Mouse (Mus musculus): ENCODE results near the gene Gsto2. TPM values are rescaled to one million over a fixed set of nuclear protein-coding genes. Genes with fewer than 3 reads are reported as not detected.

Gsto2 gene
- total RNA-seq, 2 experiments from 2014 or later = 0.51 to 0.73 TPM

GRCm38 (mm10) chr19:47919966-47920375, 54.6 kb downstream of the Gsto2 start:
- no peak for DNase-seq
- Histone ChIP-seq H3K4me3 (peak overlapping the region; percentile 81), H3K27ac (peak overlapping the region; percentile 90)
- no peak for TF ChIP-seq CTCF (IDR thresholded peaks at IDR 0.05)
- intact Hi-C loops (cut with DNase I) = no loop called here

GRCm38 (mm10) chr19:47925819-47926218, 60.5 kb downstream of the Gsto2 start:
- TF ChIP-seq CTCF (IDR thresholded peaks at IDR 0.05) = no peak
- Histone ChIP-seq H3K4me3 (no peak overlapping the region), H3K27ac (no peak overlapping the region)
- no peak for DNase-seq
- intact Hi-C loops (cut with DNase I) = no loop called here

DNA sequence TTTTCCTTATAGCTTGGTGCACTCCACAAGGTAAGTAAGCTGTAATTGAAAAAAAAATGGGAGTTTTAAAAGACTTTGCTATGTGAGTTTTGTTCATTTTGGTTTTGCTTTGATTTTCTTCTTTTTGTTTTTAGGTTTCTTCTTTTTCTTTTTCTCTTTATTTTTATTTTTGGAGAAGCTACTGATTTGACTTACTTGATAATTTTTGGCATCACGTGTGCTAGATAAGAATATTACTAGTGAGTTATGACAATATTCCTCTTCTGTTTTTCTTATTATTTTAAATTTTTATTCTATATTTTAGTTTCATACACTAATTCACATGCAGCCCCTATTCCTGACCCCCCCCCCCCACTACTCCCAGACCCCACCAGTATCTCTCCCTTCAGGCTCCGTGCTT, 61.7 kb downstream of the Gsto2 start:
- Histone ChIP-seq H3K4me3 (no peak overlapping the region), H3K27ac (no peak overlapping the region)
- intact Hi-C loops (cut with DNase I) = no loop called here
- no peak for TF ChIP-seq CTCF (IDR thresholded peaks at IDR 0.05)
- no peak for DNase-seq

DNA sequence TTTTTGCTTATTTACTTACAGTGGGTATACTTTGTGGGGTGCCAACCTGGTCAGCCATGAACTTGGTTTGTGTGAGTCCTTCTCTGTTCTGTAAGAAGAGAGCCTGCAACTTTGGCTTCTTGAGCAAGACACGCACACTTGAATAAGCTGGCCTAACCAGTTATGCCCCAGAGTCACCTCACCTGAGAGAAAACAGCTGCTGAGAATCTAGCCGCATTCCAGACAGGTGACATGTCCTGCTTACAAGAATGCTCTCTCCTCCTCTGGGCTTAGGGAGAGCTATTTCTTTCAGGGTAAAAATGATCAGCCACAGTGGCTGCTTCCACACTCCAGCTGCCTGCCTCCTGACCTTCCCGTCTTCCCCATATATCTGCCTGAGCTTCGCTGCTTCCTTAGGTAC, 63.7 kb downstream of the Gsto2 start:
- no peak overlapping the region for H3K4me3 ChIP-seq
- TF ChIP-seq CTCF (IDR thresholded peaks at IDR 0.05) = no peak
- H3K27ac ChIP-seq = no peak overlapping the region
- intact Hi-C loops (cut with DNase I) = no loop called here
- DNase-seq = no peak

DNA sequence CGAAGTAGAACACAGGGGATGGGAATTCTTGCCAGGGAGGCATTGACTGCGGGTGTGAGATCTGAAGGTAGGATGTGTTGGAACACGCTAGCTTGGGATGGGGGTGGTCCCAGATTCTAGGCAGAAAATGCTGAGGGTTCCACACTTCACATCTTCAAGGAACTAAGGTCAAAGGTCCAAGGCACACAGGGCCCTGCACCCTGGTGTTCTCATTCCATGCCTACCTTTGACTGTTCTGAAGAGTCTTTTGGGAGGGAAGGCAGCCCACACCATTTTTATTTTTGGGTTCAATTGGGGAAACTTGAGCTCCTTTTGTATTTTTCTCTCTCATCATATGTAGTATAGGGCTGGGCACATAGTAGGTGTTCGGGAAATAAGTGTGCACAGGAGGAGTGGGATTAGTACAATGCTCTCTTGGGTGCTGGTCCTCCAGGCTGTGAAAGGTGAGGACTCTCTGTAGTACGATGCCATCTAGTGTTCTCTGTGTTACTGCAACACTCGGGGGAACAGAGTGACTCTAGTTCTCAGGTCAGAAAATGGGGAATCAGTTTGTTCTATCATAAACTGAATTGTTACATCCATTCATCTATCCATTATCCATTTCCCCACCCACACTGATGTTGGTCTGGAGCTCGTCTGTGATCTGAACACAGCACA, 66.8 kb downstream of the Gsto2 start:
- intact Hi-C loops (cut with DNase I) = loop anchor here (1.0 kb wide), 1 partner anchor 50 kb away; no protein-coding TSS in a partner anchor
- DNase-seq = no peak
- H3K27ac ChIP-seq = no peak overlapping the region
- peak; percentile 80 for TF ChIP-seq CTCF (IDR thresholded peaks at IDR 0.05)
- no peak overlapping the region for H3K4me3 ChIP-seq

- no peak for DNase-seq
- TF ChIP-seq CTCF (IDR thresholded peaks at IDR 0.05) = no peak
Measured at GRCm38 (mm10) chr19:47934146-47934545, 68.8 kb downstream of the Gsto2 start.

DNA sequence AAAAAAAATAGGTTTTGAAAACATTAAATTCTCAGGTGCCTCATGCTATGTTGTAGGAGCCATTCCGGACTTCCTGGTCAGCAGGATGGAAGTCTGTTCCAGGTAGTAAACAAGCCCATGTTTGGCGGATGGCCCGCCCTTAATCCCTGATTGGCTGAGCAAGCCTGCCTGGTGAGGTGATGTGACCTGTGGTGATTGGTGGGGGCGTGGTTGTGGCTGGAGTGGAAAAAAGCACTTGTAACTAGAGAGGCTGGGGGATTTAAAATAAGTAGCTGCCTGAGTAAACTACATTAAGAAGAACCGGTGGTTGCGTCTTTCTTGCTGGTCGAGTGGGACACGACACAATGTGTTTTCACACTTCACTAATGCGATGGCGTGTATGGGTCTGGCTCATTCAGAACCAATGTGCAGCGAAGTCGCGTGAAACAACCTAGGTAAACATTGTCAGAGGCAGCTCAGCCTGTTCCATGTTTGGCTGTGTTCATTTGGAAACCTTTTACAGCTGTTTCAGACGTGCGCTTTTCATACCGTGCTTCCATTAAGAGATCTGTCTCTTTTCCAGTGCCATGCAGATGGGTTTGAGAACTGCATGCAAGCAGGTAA, 69.4 kb downstream of the Gsto2 start:
- intact Hi-C loops (cut with DNase I) = no loop called here
- no peak overlapping the region for H3K27ac ChIP-seq
- H3K4me3 ChIP-seq = no peak overlapping the region
- no peak for DNase-seq
- TF ChIP-seq CTCF (IDR thresholded peaks at IDR 0.05) = no peak

More at GRCm38 (mm10) chr19:47934146-47934545, 68.8 kb downstream of the Gsto2 start:
- H3K4me3 ChIP-seq = no peak overlapping the region
- H3K27ac ChIP-seq = no peak overlapping the region
- intact Hi-C loops (cut with DNase I) = no loop called here

GRCm38 (mm10) chr19:47935530-47935929, 70.2 kb downstream of the Gsto2 start:
- no peak overlapping the region for H3K4me3 ChIP-seq
- TF ChIP-seq CTCF (IDR thresholded peaks at IDR 0.05) = no peak
- intact Hi-C loops (cut with DNase I) = no loop called here
- H3K27ac ChIP-seq = no peak overlapping the region
- no peak for DNase-seq

Small RNA genes lying within 50 kb of the gene (microRNA-seq; reads per million reads assigned to microRNA genes)
- not detected for gene Gm22240

Other genes with a start within 250 kb of the Gsto2 start
- gene Col17a1, start 173.4 kb upstream of the Gsto2 start, total RNA-seq (2021) = not detected
- gene Sfr1, start 133.9 kb upstream of the Gsto2 start, total RNA-seq (2021) = 10 to 100 TPM; 80.3 to 85.3 TPM
- gene Gsto1, start 10.6 kb upstream of the Gsto2 start, total RNA-seq (2021) = 10 to 100 TPM; 43.7 to 70.1 TPM
- under 1 TPM in 1 of 2 experiments, not detected in 1; 0.11 TPM for gene Cfap43, start 53.8 kb downstream of the Gsto2 start, total RNA-seq (2021)
- gene Itprip, start 53.8 kb downstream of the Gsto2 start, total RNA-seq (2021) = under 1 TPM; 0.75 to 0.99 TPM
- not detected for gene Cfap58, start 72.1 kb downstream of the Gsto2 start, total RNA-seq (2021)